Mouse (Mus musculus): ENCODE results near the gene Hoxc11.

The Hoxc11 gene

DNA sequence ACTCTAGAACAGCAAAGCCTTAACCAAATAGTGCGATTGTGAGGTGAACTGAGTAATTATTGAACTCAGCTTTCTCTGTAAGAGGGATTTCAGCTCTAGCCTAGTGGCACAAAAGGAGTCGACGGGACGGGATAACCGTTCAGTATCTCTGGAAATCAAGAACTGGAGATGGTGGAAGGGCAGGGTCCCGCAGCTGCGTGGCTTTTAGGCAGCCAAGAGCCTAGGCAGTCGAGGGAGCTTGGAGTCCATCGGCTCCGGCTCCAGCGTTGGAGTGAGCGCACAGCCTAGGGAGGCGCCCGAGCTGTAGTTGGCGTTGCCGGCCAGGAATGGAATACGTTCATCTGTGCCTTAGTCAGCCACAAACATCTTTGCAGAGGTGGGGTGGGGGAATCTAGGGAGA is 51.1 kb downstream of the Hoxc11 start:
- DNase-seq (ENCODE audit: low read depth, low spot score) = no peak

DNA sequence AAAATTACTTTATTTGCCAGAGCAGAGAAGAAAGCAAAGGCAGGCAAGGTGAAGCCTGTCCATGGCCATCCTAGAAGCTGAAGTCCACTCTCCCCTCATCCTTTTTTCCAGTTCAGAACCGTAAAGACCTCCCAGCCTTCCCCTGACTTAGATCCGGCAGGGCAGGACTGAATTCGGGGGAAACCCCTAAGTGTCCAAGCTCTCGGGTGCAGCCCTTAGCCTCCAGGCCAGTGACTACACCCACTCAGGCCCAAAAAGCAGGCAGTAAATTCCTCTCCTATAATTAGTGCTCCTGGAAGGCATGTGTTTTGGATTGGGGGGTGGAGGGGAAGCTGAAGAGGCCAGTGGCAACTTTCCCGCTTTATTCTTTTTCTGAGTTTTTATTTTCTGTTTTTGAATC is 51.6 kb downstream of the Hoxc11 start:
- no peak for DNase-seq (ENCODE audit: low read depth, low spot score)

DNA sequence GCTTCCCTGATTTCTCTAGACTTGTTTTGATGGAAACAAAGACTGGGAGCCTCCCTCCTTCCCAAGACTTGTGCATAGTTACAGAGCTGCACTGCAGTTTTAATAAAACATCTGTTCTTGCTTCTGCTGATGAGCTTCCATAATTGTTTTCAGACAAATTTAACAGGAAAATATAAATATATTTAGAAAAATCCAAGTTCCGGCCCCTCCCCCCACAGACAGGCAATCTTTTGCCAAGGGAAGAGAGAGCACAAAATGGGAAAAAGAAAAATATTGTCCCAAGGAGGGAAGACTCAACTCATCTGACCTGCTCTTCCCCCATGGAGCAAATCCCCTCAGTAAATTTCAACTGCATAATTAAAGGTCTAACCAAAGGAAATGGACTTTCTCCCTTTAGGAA is 52.1 kb downstream of the Hoxc11 start:
- no peak for DNase-seq (ENCODE audit: low read depth, low spot score)
